Mouse (Mus musculus): Measurements from ENCODE around the gene Exosc8. TPM values are rescaled to one million over a fixed set of nuclear protein-coding genes. Genes with fewer than 3 reads are reported as not detected.

Gene Exosc8
- polyA plus RNA-seq, 1 experiment = 25.5 TPM

DNA sequence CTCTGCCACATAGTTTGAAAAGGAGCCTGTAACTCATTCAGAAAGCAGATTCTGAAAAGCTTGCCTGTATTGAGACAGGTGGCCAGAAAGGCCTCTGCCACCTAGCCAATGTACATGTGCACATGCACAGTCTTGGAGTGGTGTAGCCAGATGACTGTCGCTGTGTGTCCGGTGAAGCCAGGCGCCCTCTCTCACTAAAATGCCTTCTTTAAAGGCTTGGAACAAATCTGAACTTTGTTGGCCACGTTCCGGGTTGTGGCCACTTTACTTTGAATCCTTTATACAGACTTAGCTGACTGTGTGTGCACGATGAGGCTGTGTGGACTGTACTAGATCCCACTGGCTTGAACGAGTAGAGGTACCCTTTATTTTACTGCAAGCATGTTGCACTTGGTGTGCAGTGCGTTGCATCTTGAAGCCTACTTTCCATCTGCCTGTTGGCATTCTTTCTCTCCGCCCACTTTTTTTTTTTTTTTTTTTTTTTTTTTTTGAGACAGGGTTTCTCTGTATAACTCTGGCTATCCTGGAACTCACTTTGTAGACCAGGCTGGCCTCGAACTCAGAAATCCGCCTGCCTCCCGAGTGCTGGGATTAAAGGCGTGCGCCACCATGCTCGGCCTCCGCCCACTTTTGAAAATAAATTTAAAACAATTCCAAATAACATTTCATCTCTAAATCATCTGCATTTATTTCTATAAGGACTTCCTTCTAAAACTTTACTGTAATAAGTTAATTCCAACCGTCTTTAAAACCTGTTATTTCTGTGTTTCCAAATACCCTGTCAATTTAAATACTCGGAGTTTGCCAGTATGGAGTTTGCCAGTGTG, 1.1 kb upstream of the Exosc8 start:
- no peak overlapping the region for H3K27ac ChIP-seq (ENCODE audit: insufficient read depth, low read length)
- H3K4me3 ChIP-seq (ENCODE audit: extremely low read depth, insufficient read depth, insufficient read length) = peak overlapping the region; percentile 100
- H3K4me1 ChIP-seq (ENCODE audit: control insufficient read depth, insufficient read depth, insufficient read length) = no peaks in the 10 kb centered on the region; the same call in 1 of the 2 replicates
- no peak for DNase-seq (ENCODE audit: low read depth in 1 of 2, low spot score in 2 of 2)
- peaks cover 10% of the 10 kb centered on the region for H3K36me3 ChIP-seq (ENCODE audit: control insufficient read depth, insufficient read depth, low read length)
- TF ChIP-seq CTCF (IDR thresholded peaks at IDR 0.05; ENCODE audit: extremely low read depth, insufficient read depth, insufficient read length, insufficient replicate concordance) (no peak), POLR2A (IDR thresholded peaks at IDR 0.05; ENCODE audit: low read depth, low read length) (no peak)
- no peaks in the 10 kb centered on the region for H3K27me3 ChIP-seq (ENCODE audit: control insufficient read depth, insufficient read depth, low read length)
- 45% methylated on average over 18 of the region's 18 CpGs for WGBS

DNA sequence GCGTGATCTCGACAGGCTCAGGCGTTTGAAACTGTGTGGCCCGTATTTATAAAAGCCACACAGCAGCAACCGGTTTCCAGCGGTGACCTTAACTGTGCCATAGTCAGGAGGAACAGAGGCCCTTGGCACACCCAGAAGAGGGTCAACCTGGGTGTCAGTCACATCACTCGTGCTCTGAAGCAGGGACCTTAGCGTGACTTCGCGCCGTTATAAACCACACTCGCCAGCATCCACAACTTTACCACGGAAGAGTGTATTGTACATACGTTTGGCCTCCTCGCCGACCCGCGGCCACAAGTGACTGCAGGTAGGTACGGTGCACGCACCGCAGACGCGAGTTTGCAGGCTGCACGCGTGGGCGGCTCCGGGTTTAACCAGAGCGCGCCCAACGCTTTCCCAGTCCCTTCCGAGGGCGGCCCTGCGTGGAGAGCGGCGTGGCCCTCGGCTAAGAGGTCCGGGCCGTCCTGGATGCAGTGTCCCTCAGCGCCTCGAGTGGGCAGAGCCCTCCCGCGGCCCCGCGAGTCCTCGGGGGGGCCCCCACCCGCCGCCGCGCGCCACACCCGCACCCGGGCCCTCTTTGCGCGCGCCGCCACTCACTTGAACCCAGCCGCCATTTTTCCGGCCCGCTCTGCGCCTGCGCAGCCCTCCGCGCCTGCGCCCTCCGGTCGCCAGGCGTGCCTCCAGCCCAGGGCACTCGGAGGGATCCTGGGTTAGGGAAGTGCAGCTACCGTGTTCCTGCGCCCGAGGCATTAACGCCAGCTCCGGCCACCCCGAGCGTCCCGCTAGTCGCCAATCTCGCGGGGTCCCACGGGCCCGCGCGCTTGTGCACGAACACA, 564 bp downstream of the Exosc8 start:
- Histone ChIP-seq H3K4me3 (ENCODE audit: extremely low read depth, insufficient read depth, insufficient read length) (peak overlapping the region; percentile 88), H3K4me1 (ENCODE audit: control insufficient read depth, insufficient read depth, insufficient read length) (no peaks in the 10 kb centered on the region; the same call in 1 of the 2 replicates), H3K36me3 (ENCODE audit: control insufficient read depth, insufficient read depth, low read length) (peaks cover 13% of the 10 kb centered on the region), H3K27me3 (ENCODE audit: control insufficient read depth, insufficient read depth, low read length) (no peaks in the 10 kb centered on the region), H3K27ac (ENCODE audit: insufficient read depth, low read length) (peak overlapping the region; percentile 98)
- TF ChIP-seq POLR2A (IDR thresholded peaks at IDR 0.05; ENCODE audit: low read depth, low read length) (peak; percentile 71), CTCF (IDR thresholded peaks at IDR 0.05; ENCODE audit: extremely low read depth, insufficient read depth, insufficient read length, insufficient replicate concordance) (no peak)
- peak; percentile 75 to 88 for DNase-seq (ENCODE audit: low read depth in 1 of 2, low spot score in 2 of 2)
- WGBS = under 1% methylated on average over 83 of the region's 84 CpGs

DNA sequence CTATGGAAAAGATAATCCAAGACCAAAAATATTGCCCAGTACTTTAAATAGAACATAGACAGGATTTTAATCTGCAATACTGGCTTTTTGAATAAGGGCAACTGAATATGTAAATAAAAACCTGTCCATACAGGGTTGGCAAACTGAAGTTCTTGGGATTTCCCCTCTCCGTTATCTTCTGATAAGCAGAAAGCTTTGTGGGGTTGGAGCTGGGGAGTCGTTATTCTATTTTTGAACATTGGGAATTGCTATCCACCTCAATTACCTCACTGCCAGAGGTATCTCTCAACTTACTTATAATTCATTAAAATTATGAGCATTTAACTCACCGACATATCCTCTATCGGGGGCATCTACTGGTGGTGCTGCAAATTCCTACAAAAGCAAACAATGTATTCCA, 2.8 kb downstream of the Exosc8 start:
- Histone ChIP-seq H3K27ac (ENCODE audit: insufficient read depth, low read length) (no peak overlapping the region), H3K4me1 (ENCODE audit: control insufficient read depth, insufficient read depth, insufficient read length) (no peaks in the 10 kb centered on the region; the same call in 1 of the 2 replicates), H3K36me3 (ENCODE audit: control insufficient read depth, insufficient read depth, low read length) (peaks cover 20% of the 10 kb centered on the region), H3K4me3 (ENCODE audit: extremely low read depth, insufficient read depth, insufficient read length) (no peak overlapping the region), H3K27me3 (ENCODE audit: control insufficient read depth, insufficient read depth, low read length) (no peaks in the 10 kb centered on the region)
- no peak for TF ChIP-seq CTCF (IDR thresholded peaks at IDR 0.05; ENCODE audit: extremely low read depth, insufficient read depth, insufficient read length, insufficient replicate concordance)
- TF ChIP-seq POLR2A (IDR thresholded peaks at IDR 0.05; ENCODE audit: low read depth, low read length) = no peak
- no peak for DNase-seq (ENCODE audit: low read depth in 1 of 2, low spot score in 2 of 2)
- WGBS = 90% methylated on average over 4 of the region's 4 CpGs

DNA sequence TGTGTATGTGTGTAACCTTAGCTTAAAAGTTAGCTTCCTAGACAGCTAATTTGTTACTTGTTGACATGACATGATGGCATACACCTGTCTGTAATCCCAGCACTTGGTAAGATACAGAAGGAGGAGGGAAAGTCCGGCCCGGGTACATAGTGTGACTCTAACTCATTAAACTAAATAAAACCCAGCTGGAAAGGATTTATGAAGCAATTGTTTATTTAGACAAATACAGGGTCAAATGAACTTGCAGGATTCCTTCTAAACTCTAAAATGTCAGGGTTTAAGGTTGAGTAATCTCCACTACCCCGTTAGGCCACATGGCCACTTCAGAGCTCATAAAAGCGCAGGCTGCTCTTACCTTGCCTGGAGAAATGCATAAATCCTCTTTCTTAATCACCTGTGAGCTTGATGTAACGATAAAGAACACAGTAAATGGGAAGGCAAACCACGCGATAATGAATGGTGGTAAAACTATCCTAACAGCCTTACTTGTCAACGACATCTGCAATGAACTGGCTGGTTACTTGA, 3.5 kb downstream of the Exosc8 start:
- TF ChIP-seq POLR2A (IDR thresholded peaks at IDR 0.05; ENCODE audit: low read depth, low read length) (no peak), CTCF (IDR thresholded peaks at IDR 0.05; ENCODE audit: extremely low read depth, insufficient read depth, insufficient read length, insufficient replicate concordance) (no peak)
- Histone ChIP-seq H3K27me3 (ENCODE audit: control insufficient read depth, insufficient read depth, low read length) (no peaks in the 10 kb centered on the region), H3K4me3 (ENCODE audit: extremely low read depth, insufficient read depth, insufficient read length) (no peak overlapping the region), H3K27ac (ENCODE audit: insufficient read depth, low read length) (no peak overlapping the region), H3K4me1 (ENCODE audit: control insufficient read depth, insufficient read depth, insufficient read length) (no peaks in the 10 kb centered on the region; the same call in 1 of the 2 replicates), H3K36me3 (ENCODE audit: control insufficient read depth, insufficient read depth, low read length) (peaks cover 24% of the 10 kb centered on the region)
- WGBS = 93% methylated on average over 8 of the region's 8 CpGs
- DNase-seq (ENCODE audit: low read depth in 1 of 2, low spot score in 2 of 2) = no peak

DNA sequence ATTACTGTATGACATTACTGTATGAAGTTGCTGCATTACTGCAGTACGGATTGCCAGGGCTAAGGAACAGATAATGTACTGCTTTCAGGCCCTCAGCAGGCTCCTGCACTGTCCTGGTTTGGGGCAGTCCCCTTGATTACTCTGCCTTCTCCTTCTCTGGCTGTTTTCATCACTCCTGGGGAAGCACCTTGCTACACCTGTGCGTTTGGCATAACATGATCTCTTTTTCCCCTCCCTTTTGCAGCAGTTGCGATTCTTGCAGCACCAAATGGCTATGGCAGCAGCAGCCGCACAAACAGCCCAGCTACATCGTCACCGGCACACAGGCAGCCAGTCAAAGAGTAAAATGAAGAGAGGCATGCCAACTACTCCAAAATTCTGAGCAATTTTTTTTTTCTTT, 7.1 kb downstream of the Exosc8 start:
- TF ChIP-seq CTCF (IDR thresholded peaks at IDR 0.05; ENCODE audit: extremely low read depth, insufficient read depth, insufficient read length, insufficient replicate concordance) = no peak
- TF ChIP-seq POLR2A (IDR thresholded peaks at IDR 0.05; ENCODE audit: low read depth, low read length) = no peak
- Histone ChIP-seq H3K36me3 (ENCODE audit: control insufficient read depth, insufficient read depth, low read length) (peaks cover 25% of the 10 kb centered on the region), H3K27ac (ENCODE audit: insufficient read depth, low read length) (no peak overlapping the region), H3K27me3 (ENCODE audit: control insufficient read depth, insufficient read depth, low read length) (no peaks in the 10 kb centered on the region), H3K4me3 (ENCODE audit: extremely low read depth, insufficient read depth, insufficient read length) (no peak overlapping the region), H3K4me1 (ENCODE audit: control insufficient read depth, insufficient read depth, insufficient read length) (peaks cover 4% of the 10 kb centered on the region; the same call in 1 of the 2 replicates)
- no peak for DNase-seq (ENCODE audit: low read depth in 1 of 2, low spot score in 2 of 2)
- WGBS = 90% methylated on average over 6 of the region's 6 CpGs

DNA sequence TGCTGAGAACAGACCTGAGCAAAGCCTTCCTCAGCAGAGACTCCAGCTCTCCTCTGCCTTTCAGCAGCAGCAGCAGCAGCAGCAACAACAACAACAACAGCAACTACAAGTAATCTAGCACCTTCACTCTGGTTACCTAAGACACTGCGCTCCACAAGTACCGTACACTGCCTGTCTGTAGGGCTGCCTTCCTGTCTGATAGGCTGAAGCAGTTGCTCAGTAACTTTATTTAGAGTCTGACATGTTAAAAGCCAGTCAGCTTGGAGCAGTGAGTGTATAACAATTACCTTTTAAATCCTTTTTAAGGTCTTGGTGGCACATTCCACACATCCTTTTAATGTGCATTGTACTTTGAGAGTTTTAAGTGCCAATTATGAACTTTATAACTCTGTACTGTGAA, 7.6 kb downstream of the Exosc8 start:
- H3K27me3 ChIP-seq (ENCODE audit: control insufficient read depth, insufficient read depth, low read length) = no peaks in the 10 kb centered on the region
- peaks cover 22% of the 10 kb centered on the region for H3K36me3 ChIP-seq (ENCODE audit: control insufficient read depth, insufficient read depth, low read length)

More for the DNA sequence above, 7.6 kb downstream of the Exosc8 start:
- H3K27ac ChIP-seq (ENCODE audit: insufficient read depth, low read length) = no peak overlapping the region
- H3K4me1 ChIP-seq (ENCODE audit: control insufficient read depth, insufficient read depth, insufficient read length) = peaks cover 4% of the 10 kb centered on the region; the same call in 1 of the 2 replicates
- no peak overlapping the region for H3K4me3 ChIP-seq (ENCODE audit: extremely low read depth, insufficient read depth, insufficient read length)
- no peak for DNase-seq (ENCODE audit: low read depth in 1 of 2, low spot score in 2 of 2)
- 94% methylated on average over 2 of the region's 2 CpGs for WGBS
- no peak for TF ChIP-seq POLR2A (IDR thresholded peaks at IDR 0.05; ENCODE audit: low read depth, low read length)
- TF ChIP-seq CTCF (IDR thresholded peaks at IDR 0.05; ENCODE audit: extremely low read depth, insufficient read depth, insufficient read length, insufficient replicate concordance) = no peak

Measured in spleen, adult 2 months (tissue).